In genomic region chr13:111904616-111905212, GRCm38 (mm10) we compare ENCODE assay signal across 7 mouse cellular contexts.
A peak's percentile ranks its signal among the peaks of the same experiment; 100 is the strongest.
DNase-seq lines count a peak whose midpoint lies in the region; ATAC-seq and TF ChIP-seq lines count a peak whose summit lies in the region.

No protein-coding gene starts in this region.

- H3K9ac ChIP-seq in forebrain, embryonic 11.5 days (ENCODE audit: low read length), result peak overlapping the region; percentile 23; the same call in 1 of the 2 replicates
- H3K9ac ChIP-seq in intestine, embryonic 14.5 days (ENCODE audit: low read length), result no peak overlapping the region
- H3K9ac ChIP-seq in limb, embryonic 15.5 days, result no peak overlapping the region

- no peak for TF ChIP-seq CTCF in G1E (IDR thresholded peaks at IDR 0.05; ENCODE audit: low read depth, low read length)

- 0 out of 2 replicates have a peak, but pooled peaks have one; percentile 10 for ATAC-seq in G1E (ENCODE audit: extremely low read depth, insufficient number of reproducible peaks, low FRiP score, poor library complexity, severe bottlenecking)
- peak; percentile 77 for ATAC-seq in forebrain, embryonic 11.5 days (replicated peaks; ENCODE audit: low FRiP score)
- 0 out of 2 replicates have a peak, but pooled peaks have one; percentile 23 for ATAC-seq in intestine, embryonic 14.5 days (replicated peaks; ENCODE audit: low FRiP score, low TSS enrichment, low read depth)
- 0 out of 2 replicates have a peak, but pooled peaks have one; percentile 35 for ATAC-seq in limb, embryonic 15.5 days (ENCODE audit: insufficient number of reproducible peaks, low FRiP score, low TSS enrichment, low read depth)

- H3K27me3 ChIP-seq in G1E (ENCODE audit: insufficient read depth, low read length), result no peaks in the 10 kb centered on the region
- H3K27me3 ChIP-seq in forebrain, embryonic 11.5 days (ENCODE audit: control insufficient read depth, insufficient read depth, low read length), result no peaks in the 10 kb centered on the region
- no peaks in the 10 kb centered on the region for H3K27me3 ChIP-seq in intestine, embryonic 14.5 days (replicated peaks; ENCODE audit: control insufficient read depth, insufficient read depth, low read length)
- no peaks in the 10 kb centered on the region for H3K27me3 ChIP-seq in limb, embryonic 15.5 days

- DNase-seq in G1E (ENCODE audit: low spot score), result peak; percentile 25
- DNase-seq in brain, adult 2 months (ENCODE audit: low read depth, low spot score), result peak; percentile 95
- DNase-seq in forebrain, embryonic 11.5 days (ENCODE audit: low spot score), result no peak
- DNase-seq in intestine, embryonic 14.5 days (ENCODE audit: low spot score), result no peak
- peak; percentile 86 for DNase-seq in right cerebral cortex, postnatal 25 days
- no peak for DNase-seq in thymus, postnatal 10 days (ENCODE audit: low spot score in 2 of 2)

- no peaks in the 10 kb centered on the region for H3K36me3 ChIP-seq in G1E (replicated peaks)
- no peaks in the 10 kb centered on the region for H3K36me3 ChIP-seq in forebrain, embryonic 11.5 days (ENCODE audit: control insufficient read depth, insufficient read depth, low read length)
- no peaks in the 10 kb centered on the region for H3K36me3 ChIP-seq in intestine, embryonic 14.5 days (ENCODE audit: control insufficient read depth, insufficient read depth, low read length)
- H3K36me3 ChIP-seq in limb, embryonic 15.5 days, result no peaks in the 10 kb centered on the region

- no peak overlapping the region for H3K27ac ChIP-seq in forebrain, embryonic 11.5 days (ENCODE audit: low read depth, low read length)
- H3K27ac ChIP-seq in intestine, embryonic 14.5 days (ENCODE audit: low read depth), result no peak overlapping the region
- H3K27ac ChIP-seq in limb, embryonic 15.5 days, result no peak overlapping the region

- H3K4me1 ChIP-seq in G1E (ENCODE audit: insufficient read depth, low read depth, low read length), result peaks cover 33% of the 10 kb centered on the region
- H3K4me1 ChIP-seq in forebrain, embryonic 11.5 days (replicated peaks; ENCODE audit: control insufficient read depth, insufficient read depth, low read length), result no peaks in the 10 kb centered on the region; the same call in 1 of the 2 replicates
- H3K4me1 ChIP-seq in intestine, embryonic 14.5 days (replicated peaks; ENCODE audit: control insufficient read depth, insufficient read depth, low read length), result peaks cover 9% of the 10 kb centered on the region
- H3K4me1 ChIP-seq in limb, embryonic 15.5 days, result peaks cover 9% of the 10 kb centered on the region; the same call in 1 of the 2 replicates

- H3K4me2 ChIP-seq in forebrain, embryonic 11.5 days (ENCODE audit: low read depth, low read length, severe bottlenecking), result peak overlapping the region; percentile 34; the same call in 1 of the 2 replicates
- H3K4me2 ChIP-seq in intestine, embryonic 14.5 days (ENCODE audit: low read length), result 0 out of 2 replicates have a peak overlapping the region, but pooled peaks have one; percentile 1
- peak overlapping the region; percentile 20 for H3K4me2 ChIP-seq in limb, embryonic 15.5 days

- H3K4me3 ChIP-seq in G1E (ENCODE audit: low read depth, low read length), result peak overlapping the region; percentile 58; the same call in 1 of the 2 replicates
- no peak overlapping the region; the same call in 1 of the 2 replicates for H3K4me3 ChIP-seq in forebrain, embryonic 11.5 days (ENCODE audit: low read depth, low read length)
- H3K4me3 ChIP-seq in intestine, embryonic 14.5 days (ENCODE audit: low read depth, low read length), result no peak overlapping the region
- H3K4me3 ChIP-seq in limb, embryonic 15.5 days, result no peak overlapping the region

- WGBS in forebrain, embryonic 11.5 days, result 16% methylated on average over 15 of the region's 17 CpGs
- WGBS in intestine, embryonic 14.5 days, result 24% methylated on average over 15 of the region's 17 CpGs
- 24% methylated on average over 16 of the region's 17 CpGs for WGBS in limb, embryonic 15.5 days

- no peaks in the 10 kb centered on the region for H3K9me3 ChIP-seq in G1E (replicated peaks)
- H3K9me3 ChIP-seq in forebrain, embryonic 11.5 days (ENCODE audit: control insufficient read depth, low read length), result no peaks in the 10 kb centered on the region
- H3K9me3 ChIP-seq in intestine, embryonic 14.5 days (ENCODE audit: control insufficient read depth, low read length), result no peaks in the 10 kb centered on the region
- no peaks in the 10 kb centered on the region for H3K9me3 ChIP-seq in limb, embryonic 15.5 days

Comparison
In these comparisons a context has a peak if more than half of its experiments do, and no peak if none do; other contexts are left out.
1. ATAC-seq: peak in every context shown above with its lines; median percentile 77 in forebrain, embryonic 11.5 days; 35 in limb, embryonic 15.5 days; 23 in intestine, embryonic 14.5 days; 10 in G1E.
2. DNase-seq: peak in G1E (single experiment), brain, adult 2 months (single experiment) and right cerebral cortex, postnatal 25 days (single experiment); none in forebrain, embryonic 11.5 days (single experiment), intestine, embryonic 14.5 days (single experiment) and thymus, postnatal 10 days (0 of 2).
3. Peak in every context shown above with its lines, with median percentiles within 50 percentile points of each other: H3K4me2 ChIP-seq.